Mouse (Mus musculus): ENCODE data around the gene Il13ra1.

Il13ra1 gene

GRCm38 (mm10) chrX:36150100-36150499 is 38.2 kb downstream of the Il13ra1 start:
- Histone ChIP-seq H3K27me3 (ENCODE audit: control insufficient read depth, insufficient read depth, low read length, poor library complexity, severe bottlenecking) (no peaks in the 10 kb centered on the region), H3K36me3 (ENCODE audit: control insufficient read depth, insufficient read depth, low read length, poor library complexity, severe bottlenecking) (no peaks in the 10 kb centered on the region)
- DNase-seq (ENCODE audit: low read depth, low spot score) = peak; percentile 2

DNA sequence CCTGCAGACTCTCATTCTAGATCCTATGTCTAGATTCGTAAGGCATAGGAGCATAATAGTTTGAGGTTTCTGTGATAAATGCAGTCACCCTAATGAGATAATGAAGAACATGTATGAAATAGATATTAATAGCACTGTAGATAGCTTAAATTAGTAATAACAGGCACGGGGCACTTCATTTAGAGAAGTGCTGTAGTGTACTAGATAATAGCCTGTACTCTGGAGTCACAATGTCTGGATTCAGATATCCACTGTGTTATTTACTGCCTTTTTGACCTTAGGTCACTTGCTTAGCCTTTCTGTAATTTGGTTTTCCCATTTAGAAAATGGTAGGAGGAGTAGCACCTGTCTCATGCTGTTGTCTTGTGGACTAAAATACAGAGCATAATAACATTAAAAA is 44.8 kb downstream of the Il13ra1 start:
- H3K27me3 ChIP-seq (ENCODE audit: control insufficient read depth, insufficient read depth, low read length, poor library complexity, severe bottlenecking) = no peaks in the 10 kb centered on the region
- DNase-seq (ENCODE audit: low read depth, low spot score) = no peak
- no peaks in the 10 kb centered on the region for H3K36me3 ChIP-seq (ENCODE audit: control insufficient read depth, insufficient read depth, low read length, poor library complexity, severe bottlenecking)

DNA sequence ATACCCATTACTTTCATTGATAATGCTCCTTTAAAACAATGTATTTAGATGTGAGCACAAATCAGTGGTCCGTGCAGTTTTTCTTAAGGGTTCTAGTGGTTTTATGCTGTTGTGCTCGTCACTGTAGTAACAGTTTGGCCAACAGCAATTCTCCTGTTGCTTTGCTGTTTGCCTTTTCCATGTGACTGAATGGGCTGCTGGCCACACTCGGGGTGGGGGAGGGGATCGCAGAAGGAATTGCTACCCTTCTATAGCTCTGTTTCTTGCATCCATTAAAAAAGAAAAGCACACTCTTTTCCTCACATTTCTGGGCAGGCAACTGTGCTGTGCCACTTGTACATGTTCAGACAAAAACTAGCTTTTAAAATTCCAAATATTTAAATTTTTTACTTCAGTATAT is 49.7 kb downstream of the Il13ra1 start:
- H3K27me3 ChIP-seq (ENCODE audit: control insufficient read depth, insufficient read depth, low read length, poor library complexity, severe bottlenecking) = no peaks in the 10 kb centered on the region
- no peaks in the 10 kb centered on the region for H3K36me3 ChIP-seq (ENCODE audit: control insufficient read depth, insufficient read depth, low read length, poor library complexity, severe bottlenecking)
- DNase-seq (ENCODE audit: low read depth, low spot score) = no peak

DNA sequence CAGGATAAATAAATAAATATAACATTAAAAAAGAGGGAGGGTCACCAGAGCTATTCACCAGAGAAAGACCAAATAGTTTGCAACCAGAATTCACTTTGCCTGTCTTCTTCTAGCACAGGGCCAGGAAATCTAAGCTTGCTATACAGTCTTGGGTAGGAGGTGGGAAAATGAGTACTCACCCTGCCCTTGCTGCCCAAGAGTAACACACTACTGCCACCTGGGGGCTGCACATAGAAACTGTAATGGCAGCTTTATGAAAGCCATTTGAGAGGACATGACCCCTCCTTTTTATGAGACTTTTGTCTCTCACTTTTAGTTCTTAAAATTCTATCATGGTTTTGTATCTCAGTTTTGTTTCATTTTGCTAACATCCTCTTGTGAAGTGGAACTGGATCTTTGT is 71.7 kb downstream of the Il13ra1 start:
- no peaks in the 10 kb centered on the region for H3K27me3 ChIP-seq (ENCODE audit: control insufficient read depth, insufficient read depth, low read length, poor library complexity, severe bottlenecking)
- no peaks in the 10 kb centered on the region for H3K36me3 ChIP-seq (ENCODE audit: control insufficient read depth, insufficient read depth, low read length, poor library complexity, severe bottlenecking)
- peak; percentile 61 for DNase-seq (ENCODE audit: low read depth, low spot score)

DNA sequence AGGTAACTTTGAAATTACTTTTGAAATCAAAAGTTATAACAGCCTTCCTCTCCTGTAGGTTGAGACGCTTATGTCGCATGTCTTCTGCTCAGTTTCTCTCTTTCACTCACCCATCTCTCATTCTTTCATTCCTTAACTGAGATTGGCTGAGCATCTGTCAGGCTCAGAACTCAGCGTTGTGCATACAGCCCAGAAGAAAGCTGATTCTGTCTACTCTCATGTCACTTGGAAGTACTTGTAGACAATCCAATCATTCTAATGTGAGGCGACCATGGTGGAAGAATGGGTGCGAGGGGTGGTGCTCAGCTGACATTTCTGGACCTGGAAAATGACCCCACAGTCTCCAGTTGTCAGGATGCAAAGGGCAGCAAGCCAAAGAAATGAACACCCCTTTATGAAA is 74.1 kb downstream of the Il13ra1 start:
- no peaks in the 10 kb centered on the region for H3K27me3 ChIP-seq (ENCODE audit: control insufficient read depth, insufficient read depth, low read length, poor library complexity, severe bottlenecking)
- H3K36me3 ChIP-seq (ENCODE audit: control insufficient read depth, insufficient read depth, low read length, poor library complexity, severe bottlenecking) = no peaks in the 10 kb centered on the region
- no peak for DNase-seq (ENCODE audit: low read depth, low spot score)

- no peak for DNase-seq (ENCODE audit: low read depth, low spot score)
- no peaks in the 10 kb centered on the region for H3K36me3 ChIP-seq (ENCODE audit: control insufficient read depth, insufficient read depth, low read length, poor library complexity, severe bottlenecking)
- no peaks in the 10 kb centered on the region for H3K27me3 ChIP-seq (ENCODE audit: control insufficient read depth, insufficient read depth, low read length, poor library complexity, severe bottlenecking)
These were observed 74.5 kb downstream of the Il13ra1 start for GRCm38 (mm10) chrX:36186443-36186842.

GRCm38 (mm10) chrX:36193951-36194350 is 82.0 kb downstream of the Il13ra1 start:
- Histone ChIP-seq H3K36me3 (ENCODE audit: control insufficient read depth, insufficient read depth, low read length, poor library complexity, severe bottlenecking) (no peaks in the 10 kb centered on the region), H3K27me3 (ENCODE audit: control insufficient read depth, insufficient read depth, low read length, poor library complexity, severe bottlenecking) (no peaks in the 10 kb centered on the region)
- DNase-seq (ENCODE audit: low read depth, low spot score) = no peak

GRCm38 (mm10) chrX:36195736-36196525 is 84.0 kb downstream of the Il13ra1 start, which contains the start of gene Zcchc12:
Gene Zcchc12 (plus strand): TSS chrX:36195904.
- no peaks in the 10 kb centered on the region for H3K36me3 ChIP-seq (ENCODE audit: control insufficient read depth, insufficient read depth, low read length, poor library complexity, severe bottlenecking)
- no peak for DNase-seq (ENCODE audit: low read depth, low spot score)
- H3K27me3 ChIP-seq (ENCODE audit: control insufficient read depth, insufficient read depth, low read length, poor library complexity, severe bottlenecking) = no peaks in the 10 kb centered on the region

GRCm38 (mm10) chrX:36209554-36209953 is 97.6 kb downstream of the Il13ra1 start:
- DNase-seq (ENCODE audit: low read depth, low spot score) = no peak
- no peaks in the 10 kb centered on the region for H3K27me3 ChIP-seq (ENCODE audit: control insufficient read depth, insufficient read depth, low read length, poor library complexity, severe bottlenecking)
- H3K36me3 ChIP-seq (ENCODE audit: control insufficient read depth, insufficient read depth, low read length, poor library complexity, severe bottlenecking) = no peaks in the 10 kb centered on the region

DNA sequence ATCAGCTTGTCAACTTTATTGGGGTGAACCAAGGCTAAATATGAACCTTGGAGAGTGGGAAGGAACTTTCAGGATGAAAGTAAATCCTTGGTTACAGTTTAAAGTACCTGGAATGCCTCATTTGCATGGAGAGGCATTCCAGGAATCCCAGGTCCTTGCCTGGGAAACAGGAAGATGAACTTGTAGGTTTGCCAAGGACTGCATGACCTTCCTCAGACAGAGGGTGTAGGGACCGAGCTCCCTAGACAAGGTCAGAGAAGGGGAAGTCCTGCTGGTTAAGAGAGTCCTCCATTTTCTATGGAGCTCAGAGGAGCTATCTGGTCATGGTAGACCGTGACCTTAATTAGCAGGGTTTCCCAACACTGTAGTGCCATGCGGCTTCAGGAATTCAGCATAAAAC is 99.3 kb downstream of the Il13ra1 start:
- DNase-seq (ENCODE audit: low read depth, low spot score) = no peak
- H3K36me3 ChIP-seq (ENCODE audit: control insufficient read depth, insufficient read depth, low read length, poor library complexity, severe bottlenecking) = no peaks in the 10 kb centered on the region
- H3K27me3 ChIP-seq (ENCODE audit: control insufficient read depth, insufficient read depth, low read length, poor library complexity, severe bottlenecking) = no peaks in the 10 kb centered on the region

Measured in splenic B cell, adult 2 months (primary cell).